Mouse (Mus musculus): ENCODE data around the gene Cdpf1. TPM values are rescaled to one million over a fixed set of nuclear protein-coding genes. Genes with fewer than 3 reads are reported as not detected.
"Not testable (repeated sequence)": the region's sequence is repeated elsewhere in the genome, so short reads cannot be mapped to it uniquely, and the experiment has no call there.

The Cdpf1 gene
- polyA plus RNA-seq, 1 experiment: 59.8 TPM

GRCm38 (mm10) chr15:85810462-85810805 is 1.1 kb downstream of the Cdpf1 start:
- 27% methylated on average over 5 of the region's 5 CpGs for WGBS
- no peak for DNase-seq (ENCODE audit: low read depth, low spot score)

- no peak for DNase-seq (ENCODE audit: low read depth, low spot score)
- 84% methylated on average over 12 of the region's 12 CpGs for WGBS
These were observed 2.4 kb downstream of the Cdpf1 start for GRCm38 (mm10) chr15:85809091-85809490.

GRCm38 (mm10) chr15:85808434-85808833 is 3.1 kb downstream of the Cdpf1 start:
- no peak for DNase-seq (ENCODE audit: low read depth, low spot score)
- WGBS: 77% methylated on average over 8 of the region's 8 CpGs

- WGBS: 77% methylated on average over 6 of the region's 6 CpGs
- DNase-seq (ENCODE audit: low read depth, low spot score): no peak
These were observed 3.5 kb downstream of the Cdpf1 start for GRCm38 (mm10) chr15:85808031-85808430.

- DNase-seq (ENCODE audit: low read depth, low spot score): no peak
- WGBS: 84% methylated on average over 4 of the region's 4 CpGs
These were observed 4.1 kb downstream of the Cdpf1 start for GRCm38 (mm10) chr15:85807404-85807803.

GRCm38 (mm10) chr15:85806886-85807285 is 4.6 kb downstream of the Cdpf1 start:
- 78% methylated on average over 4 of the region's 4 CpGs for WGBS

GRCm38 (mm10) chr15:85802931-85803330 is 8.6 kb downstream of the Cdpf1 start:
- WGBS: 89% methylated on average over 2 of the region's 2 CpGs
- DNase-seq (ENCODE audit: low read depth, low spot score): no peak

More at GRCm38 (mm10) chr15:85806886-85807285, 4.6 kb downstream of the Cdpf1 start:
- no peak for DNase-seq (ENCODE audit: low read depth, low spot score)

- DNase-seq (ENCODE audit: low read depth, low spot score): no peak
- 94% methylated on average over 8 of the region's 8 CpGs for WGBS
These were observed 12.8 kb downstream of the Cdpf1 start for GRCm38 (mm10) chr15:85798676-85799075.

- DNase-seq (ENCODE audit: low read depth, low spot score): no peak
- WGBS: 74% methylated on average over 6 of the region's 6 CpGs
These were observed 16.0 kb downstream of the Cdpf1 start for GRCm38 (mm10) chr15:85795516-85795915.

GRCm38 (mm10) chr15:85792819-85793218 is 18.7 kb downstream of the Cdpf1 start:
- DNase-seq (ENCODE audit: low read depth, low spot score): no peak
- 77% methylated on average over 1 of the region's 1 CpGs for WGBS

- 90% methylated on average over 4 of the region's 4 CpGs for WGBS
These were observed 20.0 kb downstream of the Cdpf1 start for GRCm38 (mm10) chr15:85791449-85791848.

GRCm38 (mm10) chr15:85788633-85789032 is 22.9 kb downstream of the Cdpf1 start:
- WGBS: 83% methylated on average over 16 of the region's 16 CpGs
- DNase-seq (ENCODE audit: low read depth, low spot score): no peak

More at GRCm38 (mm10) chr15:85791449-85791848, 20.0 kb downstream of the Cdpf1 start:
- no peak for DNase-seq (ENCODE audit: low read depth, low spot score)

- WGBS: 92% methylated on average over 4 of the region's 4 CpGs
- no peak for DNase-seq (ENCODE audit: low read depth, low spot score)
These were observed 23.4 kb downstream of the Cdpf1 start for GRCm38 (mm10) chr15:85788051-85788450.

GRCm38 (mm10) chr15:85787482-85787881 is 24.0 kb downstream of the Cdpf1 start:
- 89% methylated on average over 6 of the region's 6 CpGs for WGBS
- DNase-seq (ENCODE audit: low read depth, low spot score): no peak

GRCm38 (mm10) chr15:85786711-85787110 is 24.8 kb downstream of the Cdpf1 start:
- DNase-seq (ENCODE audit: low read depth, low spot score): no peak
- WGBS: 64% methylated on average over 5 of the region's 5 CpGs

- DNase-seq (ENCODE audit: low read depth, low spot score): no peak
- WGBS: 76% methylated on average over 3 of the region's 3 CpGs
These were observed 27.2 kb downstream of the Cdpf1 start for GRCm38 (mm10) chr15:85784341-85784740.

- no peak for DNase-seq (ENCODE audit: low read depth, low spot score)
- 94% methylated on average over 4 of the region's 4 CpGs for WGBS
These were observed 28.4 kb downstream of the Cdpf1 start for GRCm38 (mm10) chr15:85783146-85783545.

GRCm38 (mm10) chr15:85778891-85779290 is 32.6 kb downstream of the Cdpf1 start:
- not testable (repeated sequence) for DNase-seq (ENCODE audit: low read depth, low spot score)
- 86% methylated on average over 6 of the region's 6 CpGs for WGBS

- 29% methylated on average over 5 of the region's 5 CpGs for WGBS
These were observed 34.7 kb downstream of the Cdpf1 start for GRCm38 (mm10) chr15:85776771-85777170.

GRCm38 (mm10) chr15:85776241-85776640 is 35.3 kb downstream of the Cdpf1 start:
- WGBS: 88% methylated on average over 2 of the region's 2 CpGs
- no peak for DNase-seq (ENCODE audit: low read depth, low spot score)

More at GRCm38 (mm10) chr15:85776771-85777170, 34.7 kb downstream of the Cdpf1 start:
- no peak for DNase-seq (ENCODE audit: low read depth, low spot score)

- no peak for DNase-seq (ENCODE audit: low read depth, low spot score)
- 83% methylated on average over 7 of the region's 7 CpGs for WGBS
These were observed 36.5 kb downstream of the Cdpf1 start for GRCm38 (mm10) chr15:85775001-85775400.

GRCm38 (mm10) chr15:85774419-85774818 is 37.1 kb downstream of the Cdpf1 start:
- no peak for DNase-seq (ENCODE audit: low read depth, low spot score)
- 65% methylated on average over 9 of the region's 9 CpGs for WGBS
